Mouse (Mus musculus): ENCODE results near the gene Pdlim1. TPM values are rescaled to one million over a fixed set of nuclear protein-coding genes. Genes with fewer than 3 reads are reported as not detected.

Gene Pdlim1
- polyA plus RNA-seq, 1 experiment from 2014 or later = 171 TPM

DNA sequence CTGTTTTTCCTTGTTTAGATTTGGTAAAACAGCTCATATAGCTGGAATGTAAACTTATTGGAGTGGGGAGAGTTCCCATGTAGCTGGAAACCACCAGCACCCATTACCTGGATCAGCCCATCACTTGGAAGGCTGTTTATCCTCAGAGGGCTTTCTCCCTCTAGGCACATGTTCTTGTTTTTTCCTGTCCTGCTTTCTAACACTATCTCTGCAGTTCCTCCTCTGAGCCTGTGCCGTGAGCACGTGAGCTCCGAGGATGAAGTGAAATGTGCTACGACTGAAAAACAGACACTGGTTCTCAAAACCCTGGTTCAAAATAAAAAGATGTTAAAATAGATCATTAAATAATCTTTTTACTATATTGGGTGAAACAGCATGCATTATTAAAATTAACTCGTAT is 30.8 kb upstream of the Pdlim1 start:
- Histone ChIP-seq H3K9ac (no peak overlapping the region), H3K4me2 (no peak overlapping the region)
- ATAC-seq (ENCODE audit: borderline replicate concordance, extremely low read depth, low FRiP score, low TSS enrichment) = no peak

DNA sequence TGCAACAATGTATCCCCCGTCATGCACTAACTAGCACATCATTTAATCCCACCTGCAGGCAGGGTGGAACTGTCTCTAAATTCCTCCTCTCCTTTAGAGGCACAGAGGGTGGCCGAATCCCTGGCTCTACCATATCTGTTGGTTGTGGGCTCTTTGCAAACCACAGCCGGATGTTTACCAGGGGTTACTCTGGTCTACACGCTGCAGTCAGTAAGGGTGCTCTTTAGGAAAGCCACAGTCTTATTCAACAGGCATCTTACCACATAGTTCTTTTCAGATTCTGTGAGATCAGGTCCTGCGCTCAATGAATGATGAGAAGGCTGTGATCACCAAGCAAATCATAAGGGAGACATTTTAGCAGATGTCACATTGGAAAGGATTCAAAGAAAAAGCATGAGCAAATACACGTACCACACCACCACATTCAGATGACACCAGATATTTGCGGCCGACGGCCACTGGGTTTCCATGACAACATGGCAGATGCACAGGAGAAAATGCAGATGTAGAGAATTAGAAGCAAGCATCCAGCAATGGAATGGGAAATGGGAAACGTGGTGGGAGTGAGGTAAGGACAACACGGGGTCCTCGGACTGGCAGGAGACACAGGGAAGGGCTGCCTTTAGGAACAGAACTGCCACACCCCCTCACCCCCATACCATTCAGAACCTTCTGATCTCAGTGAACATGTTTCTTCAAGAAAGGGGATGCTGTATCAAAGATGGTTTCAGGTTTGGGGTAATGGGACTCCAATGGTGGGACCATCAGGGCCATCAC is 28.5 kb upstream of the Pdlim1 start:
- no peak overlapping the region for H3K4me2 ChIP-seq
- H3K4me1 ChIP-seq = no peaks in the 10 kb centered on the region
- no peaks in the 10 kb centered on the region for H3K36me3 ChIP-seq
- no peak for ATAC-seq (ENCODE audit: borderline replicate concordance, extremely low read depth, low FRiP score, low TSS enrichment)
- H3K27me3 ChIP-seq = no peaks in the 10 kb centered on the region
- no peak overlapping the region for H3K9ac ChIP-seq
- no peak overlapping the region for H3K27ac ChIP-seq
- 66% methylated on average over 12 of the region's 12 CpGs for WGBS
- no peaks in the 10 kb centered on the region for H3K9me3 ChIP-seq
- no peak overlapping the region for H3K4me3 ChIP-seq

More for the DNA sequence above, 30.8 kb upstream of the Pdlim1 start:
- Histone ChIP-seq H3K27ac (no peak overlapping the region), H3K27me3 (no peaks in the 10 kb centered on the region), H3K4me1 (no peaks in the 10 kb centered on the region), H3K4me3 (no peak overlapping the region), H3K36me3 (no peaks in the 10 kb centered on the region), H3K9me3 (no peaks in the 10 kb centered on the region)
- 72% methylated on average over 5 of the region's 5 CpGs for WGBS

DNA sequence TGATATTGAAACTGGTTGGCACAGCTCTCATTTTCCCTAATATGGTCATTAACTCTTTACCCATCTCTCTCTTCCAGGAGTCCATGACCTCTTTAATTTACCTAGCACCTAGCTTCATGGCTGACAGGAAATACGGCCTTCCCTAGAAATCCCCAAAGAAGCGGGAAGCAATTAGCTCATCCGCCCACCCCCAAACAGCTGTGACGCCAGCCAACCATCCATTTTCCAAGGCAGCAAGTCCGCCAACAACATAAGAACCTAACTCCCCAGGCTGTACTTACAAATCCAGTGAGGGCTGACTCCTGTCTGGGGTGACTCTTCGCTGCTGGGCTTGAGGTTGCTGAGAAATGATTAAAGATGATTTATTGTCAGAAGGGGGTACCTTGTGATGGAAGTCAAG is 27.5 kb upstream of the Pdlim1 start:
- no peaks in the 10 kb centered on the region for H3K27me3 ChIP-seq
- H3K27ac ChIP-seq = no peak overlapping the region
- H3K4me2 ChIP-seq = no peak overlapping the region
- no peaks in the 10 kb centered on the region for H3K4me1 ChIP-seq
- no peak overlapping the region for H3K4me3 ChIP-seq
- WGBS = 65% methylated on average over 6 of the region's 6 CpGs
- no peaks in the 10 kb centered on the region for H3K36me3 ChIP-seq
- H3K9me3 ChIP-seq = no peaks in the 10 kb centered on the region
- H3K9ac ChIP-seq = no peak overlapping the region
- no peak for ATAC-seq (ENCODE audit: borderline replicate concordance, extremely low read depth, low FRiP score, low TSS enrichment)

- Histone ChIP-seq H3K4me2 (no peak overlapping the region), H3K9me3 (no peaks in the 10 kb centered on the region), H3K36me3 (no peaks in the 10 kb centered on the region), H3K27ac (no peak overlapping the region), H3K9ac (no peak overlapping the region), H3K4me3 (no peak overlapping the region), H3K27me3 (no peaks in the 10 kb centered on the region), H3K4me1 (no peaks in the 10 kb centered on the region)
- 95% methylated on average over 2 of the region's 2 CpGs for WGBS
- ATAC-seq (ENCODE audit: borderline replicate concordance, extremely low read depth, low FRiP score, low TSS enrichment) = no peak
These were observed 26.9 kb upstream of the Pdlim1 start for GRCm38 (mm10) chr19:40298574-40298973.

- Histone ChIP-seq H3K36me3 (no peaks in the 10 kb centered on the region), H3K9me3 (no peaks in the 10 kb centered on the region), H3K27me3 (no peaks in the 10 kb centered on the region), H3K9ac (no peak overlapping the region), H3K4me1 (no peaks in the 10 kb centered on the region), H3K27ac (no peak overlapping the region), H3K4me2 (no peak overlapping the region), H3K4me3 (no peak overlapping the region)
- ATAC-seq (ENCODE audit: borderline replicate concordance, extremely low read depth, low FRiP score, low TSS enrichment) = no peak
- 50% methylated on average over 4 of the region's 4 CpGs for WGBS
These were observed 26.1 kb upstream of the Pdlim1 start for GRCm38 (mm10) chr19:40297798-40298144.

DNA sequence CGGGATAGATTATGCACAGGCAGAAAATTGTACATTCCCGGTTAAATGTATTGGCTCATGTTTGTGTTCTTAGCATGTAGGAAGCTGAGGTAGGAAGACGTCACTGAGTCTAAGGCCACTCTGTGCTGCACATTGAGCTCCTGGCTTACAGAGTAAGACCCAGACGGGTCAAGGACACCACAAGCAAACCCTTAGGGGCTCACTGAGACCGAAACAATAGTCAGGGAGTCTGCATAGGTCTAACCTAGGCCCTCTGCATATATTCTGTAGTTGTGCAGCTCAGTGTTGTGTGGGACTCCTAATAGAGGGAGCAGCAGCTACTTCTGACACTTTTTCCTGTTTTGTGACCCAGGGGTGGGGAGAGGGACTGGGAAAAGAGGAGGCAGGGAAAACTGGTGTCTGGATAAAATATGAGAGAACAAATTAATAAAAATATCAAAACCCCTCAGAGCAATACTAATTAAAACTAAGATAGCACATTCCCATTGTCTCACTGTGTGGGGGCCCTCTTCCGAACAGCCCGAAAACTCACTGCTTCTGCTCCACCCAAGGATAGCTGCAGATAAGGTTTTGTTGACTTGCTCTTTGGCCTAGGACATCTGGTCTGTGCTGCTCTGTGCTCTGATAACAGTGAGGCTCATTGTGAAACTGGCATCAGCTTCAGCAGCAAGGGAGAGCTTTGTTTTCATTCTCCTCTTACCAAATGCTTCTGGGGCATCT is 25.6 kb upstream of the Pdlim1 start:
- H3K4me2 ChIP-seq = no peak overlapping the region
- no peak overlapping the region for H3K27ac ChIP-seq
- H3K9me3 ChIP-seq = no peaks in the 10 kb centered on the region
- WGBS = 75% methylated on average over 7 of the region's 7 CpGs
- no peak overlapping the region for H3K4me3 ChIP-seq
- H3K9ac ChIP-seq = no peak overlapping the region
- no peaks in the 10 kb centered on the region for H3K4me1 ChIP-seq
- no peak for ATAC-seq (ENCODE audit: borderline replicate concordance, extremely low read depth, low FRiP score, low TSS enrichment)
- no peaks in the 10 kb centered on the region for H3K27me3 ChIP-seq
- H3K36me3 ChIP-seq = no peaks in the 10 kb centered on the region

DNA sequence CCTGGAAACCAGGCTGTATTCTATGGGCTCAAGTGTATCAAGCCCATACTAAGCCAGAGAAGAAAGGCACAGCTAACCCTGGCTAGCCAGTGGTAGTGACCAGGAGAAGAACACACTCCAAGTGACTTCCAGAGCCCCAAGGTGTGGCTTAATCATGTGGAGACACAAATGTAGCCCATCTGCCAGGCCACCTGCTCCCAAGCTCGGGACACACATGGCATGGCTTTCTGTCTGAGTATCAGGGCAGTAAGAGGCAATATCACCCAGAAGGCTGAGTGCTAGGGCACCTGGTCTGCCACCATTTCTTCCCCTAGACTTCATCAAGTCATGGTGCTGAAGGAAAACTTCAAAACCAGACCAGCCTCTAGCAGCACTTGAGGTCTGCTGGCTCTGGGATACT is 22.6 kb upstream of the Pdlim1 start:
- H3K4me3 ChIP-seq = no peak overlapping the region
- no peak overlapping the region for H3K4me2 ChIP-seq
- no peak overlapping the region for H3K9ac ChIP-seq
- no peaks in the 10 kb centered on the region for H3K36me3 ChIP-seq
- H3K27ac ChIP-seq = no peak overlapping the region
- H3K9me3 ChIP-seq = no peaks in the 10 kb centered on the region
- no peak for ATAC-seq (ENCODE audit: borderline replicate concordance, extremely low read depth, low FRiP score, low TSS enrichment)
- H3K27me3 ChIP-seq = no peaks in the 10 kb centered on the region
- 67% methylated on average over 1 of the region's 1 CpGs for WGBS
- H3K4me1 ChIP-seq = no peaks in the 10 kb centered on the region

DNA sequence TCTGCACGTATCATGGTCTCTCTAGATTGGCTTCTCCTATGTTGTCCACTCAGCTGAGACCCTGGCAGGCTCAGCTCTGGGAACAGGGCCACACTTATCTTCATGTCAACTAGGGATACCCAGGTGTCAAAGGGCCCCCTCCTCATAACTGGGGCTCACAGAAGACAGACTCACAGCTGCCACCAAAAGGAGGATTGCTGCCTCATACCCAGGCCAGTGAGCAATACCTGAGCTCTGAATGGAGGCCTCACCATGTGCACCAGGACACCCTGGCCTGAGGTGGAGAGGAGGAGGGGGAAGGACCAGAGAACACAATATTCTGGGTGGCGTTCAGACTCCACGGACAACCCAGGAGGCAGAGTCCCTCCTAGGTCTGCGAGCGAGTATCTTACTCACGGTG is 22.1 kb upstream of the Pdlim1 start:
- no peak overlapping the region for H3K4me2 ChIP-seq
- H3K27ac ChIP-seq = no peak overlapping the region
- ATAC-seq (ENCODE audit: borderline replicate concordance, extremely low read depth, low FRiP score, low TSS enrichment) = no peak
- no peaks in the 10 kb centered on the region for H3K27me3 ChIP-seq
- H3K4me3 ChIP-seq = no peak overlapping the region
- WGBS = 96% methylated on average over 6 of the region's 6 CpGs
- H3K9ac ChIP-seq = no peak overlapping the region
- H3K9me3 ChIP-seq = no peaks in the 10 kb centered on the region
- H3K36me3 ChIP-seq = no peaks in the 10 kb centered on the region
- H3K4me1 ChIP-seq = no peaks in the 10 kb centered on the region

- Histone ChIP-seq H3K4me1 (no peaks in the 10 kb centered on the region), H3K36me3 (no peaks in the 10 kb centered on the region), H3K4me2 (no peak overlapping the region), H3K9ac (no peak overlapping the region), H3K9me3 (no peaks in the 10 kb centered on the region), H3K27me3 (no peaks in the 10 kb centered on the region), H3K27ac (no peak overlapping the region), H3K4me3 (no peak overlapping the region)
- 65% methylated on average over 6 of the region's 6 CpGs for WGBS
- ATAC-seq (ENCODE audit: borderline replicate concordance, extremely low read depth, low FRiP score, low TSS enrichment) = no peak
These were observed 18.6 kb upstream of the Pdlim1 start for GRCm38 (mm10) chr19:40290099-40290724.

- Histone ChIP-seq H3K4me2 (no peak overlapping the region), H3K4me3 (no peak overlapping the region), H3K4me1 (no peaks in the 10 kb centered on the region), H3K27ac (no peak overlapping the region), H3K27me3 (no peaks in the 10 kb centered on the region), H3K9me3 (no peaks in the 10 kb centered on the region), H3K9ac (no peak overlapping the region), H3K36me3 (no peaks in the 10 kb centered on the region)
- WGBS = 84% methylated on average over 9 of the region's 9 CpGs
- ATAC-seq (ENCODE audit: borderline replicate concordance, extremely low read depth, low FRiP score, low TSS enrichment) = no peak
These were observed 16.8 kb upstream of the Pdlim1 start for GRCm38 (mm10) chr19:40288415-40288814.

- H3K36me3 ChIP-seq = no peaks in the 10 kb centered on the region
- whole genome bisulfite sequencing = 59% methylated on average over 2 of the region's 2 CpGs
These were observed 13.1 kb upstream of the Pdlim1 start for GRCm38 (mm10) chr19:40284704-40285103.

DNA sequence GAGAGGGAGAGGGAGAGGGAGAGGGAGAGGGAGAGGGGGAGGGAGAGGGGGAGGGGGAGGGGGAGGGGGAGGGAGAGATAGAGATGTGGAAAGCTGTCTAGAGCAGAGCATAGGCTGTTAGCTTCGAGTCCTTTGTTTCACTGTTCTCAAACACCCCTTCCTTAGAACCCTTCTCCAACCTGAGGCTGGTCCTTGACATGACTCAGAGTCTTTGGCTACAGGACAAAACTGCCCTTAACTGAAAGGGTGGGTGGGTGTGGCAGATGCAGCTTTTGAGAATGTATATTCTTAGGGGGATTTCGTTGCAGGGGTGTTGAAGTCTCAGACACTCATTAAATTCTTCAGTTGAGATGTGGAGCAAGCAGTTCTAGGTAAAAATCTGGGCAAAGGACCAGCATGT is 11.8 kb upstream of the Pdlim1 start:
- WGBS = 61% methylated on average over 2 of the region's 2 CpGs
- no peak for ATAC-seq (ENCODE audit: borderline replicate concordance, extremely low read depth, low FRiP score, low TSS enrichment)
- H3K4me1 ChIP-seq = no peaks in the 10 kb centered on the region
- no peaks in the 10 kb centered on the region for H3K27me3 ChIP-seq
- H3K36me3 ChIP-seq = no peaks in the 10 kb centered on the region
- no peak overlapping the region for H3K4me3 ChIP-seq
- H3K9me3 ChIP-seq = no peaks in the 10 kb centered on the region
- H3K9ac ChIP-seq = no peak overlapping the region
- no peak overlapping the region for H3K4me2 ChIP-seq
- no peak overlapping the region for H3K27ac ChIP-seq

More at GRCm38 (mm10) chr19:40284704-40285103, 13.1 kb upstream of the Pdlim1 start:
- Histone ChIP-seq H3K4me3 (no peak overlapping the region), H3K9ac (no peak overlapping the region), H3K4me1 (no peaks in the 10 kb centered on the region), H3K27me3 (no peaks in the 10 kb centered on the region), H3K4me2 (no peak overlapping the region), H3K27ac (no peak overlapping the region), H3K9me3 (no peaks in the 10 kb centered on the region)
- no peak for ATAC-seq (ENCODE audit: borderline replicate concordance, extremely low read depth, low FRiP score, low TSS enrichment)

All from lung, embryonic 15.5 days (tissue).